Mouse (Mus musculus): Measurements from ENCODE around the gene Wdr77. TPM values are rescaled to one million over a fixed set of nuclear protein-coding genes. Genes with fewer than 3 reads are reported as not detected.

Gene Wdr77
- polyA plus RNA-seq, 1 experiment from 2014 or later = 165 TPM

GRCm38 (mm10) chr3:105951348-105951747 is 7.8 kb upstream of the Wdr77 start:
- no peak overlapping the region for H3K27ac ChIP-seq (ENCODE audit: low read depth)
- no peaks in the 10 kb centered on the region for H3K4me1 ChIP-seq (ENCODE audit: insufficient read depth)
- H3K4me2 ChIP-seq = no peak overlapping the region
- TF ChIP-seq CTCF (IDR thresholded peaks at IDR 0.05; ENCODE audit: low read depth) = no peak
- H3K9ac ChIP-seq = no peak overlapping the region
- DNase-seq (no peak), ATAC-seq (ENCODE audit: insufficient read depth) (no peak)
- H3K36me3 ChIP-seq (ENCODE audit: insufficient read depth) = peaks cover 87% of the 10 kb centered on the region
- no peaks in the 10 kb centered on the region for H3K27me3 ChIP-seq (ENCODE audit: insufficient read depth, low read length)
- H3K9me3 ChIP-seq (ENCODE audit: low read depth, low read length) = no peaks in the 10 kb centered on the region
- 95% methylated on average over 7 of the region's 7 CpGs for WGBS
- no peak overlapping the region for H3K4me3 ChIP-seq (ENCODE audit: low read depth, low read length)

- Histone ChIP-seq H3K4me3 (ENCODE audit: low read depth, low read length) (no peak overlapping the region), H3K9me3 (ENCODE audit: low read depth, low read length) (no peaks in the 10 kb centered on the region), H3K27ac (ENCODE audit: low read depth) (no peak overlapping the region), H3K4me2 (peak overlapping the region; percentile 91; the same call in 1 of the 2 replicates), H3K4me1 (ENCODE audit: insufficient read depth) (peaks cover 7% of the 10 kb centered on the region; the same call in 1 of the 2 replicates), H3K36me3 (ENCODE audit: insufficient read depth) (peaks cover 47% of the 10 kb centered on the region), H3K27me3 (ENCODE audit: insufficient read depth, low read length) (no peaks in the 10 kb centered on the region), H3K9ac (peak overlapping the region; percentile 96; the same call in 1 of the 2 replicates)
- 97% methylated on average over 1 of the region's 1 CpGs for WGBS
- TF ChIP-seq CTCF (IDR thresholded peaks at IDR 0.05; ENCODE audit: low read depth) = 0 out of 2 replicates have a peak, but pooled peaks have one; percentile 11
- DNase-seq = no peak
- ATAC-seq (ENCODE audit: insufficient read depth) = no peak
Measured at GRCm38 (mm10) chr3:105957235-105957634, 1.9 kb upstream of the Wdr77 start.

GRCm38 (mm10) chr3:105958204-105958603 is 965 bp upstream of the Wdr77 start:
- H3K9ac ChIP-seq = peak overlapping the region; percentile 96
- no peaks in the 10 kb centered on the region for H3K9me3 ChIP-seq (ENCODE audit: low read depth, low read length)
- ATAC-seq (ENCODE audit: insufficient read depth) (no peak), DNase-seq (no peak)
- H3K4me2 ChIP-seq = peak overlapping the region; percentile 91
- peaks cover 7% of the 10 kb centered on the region; the same call in 1 of the 2 replicates for H3K4me1 ChIP-seq (ENCODE audit: insufficient read depth)
- peaks cover 47% of the 10 kb centered on the region for H3K36me3 ChIP-seq (ENCODE audit: insufficient read depth)
- no peaks in the 10 kb centered on the region for H3K27me3 ChIP-seq (ENCODE audit: insufficient read depth, low read length)
- 36% methylated on average over 5 of the region's 5 CpGs for WGBS
- TF ChIP-seq CTCF (IDR thresholded peaks at IDR 0.05; ENCODE audit: low read depth) = no peak
- peak overlapping the region; percentile 84 for H3K4me3 ChIP-seq (ENCODE audit: low read depth, low read length)
- peak overlapping the region; percentile 80 for H3K27ac ChIP-seq (ENCODE audit: low read depth)

DNA sequence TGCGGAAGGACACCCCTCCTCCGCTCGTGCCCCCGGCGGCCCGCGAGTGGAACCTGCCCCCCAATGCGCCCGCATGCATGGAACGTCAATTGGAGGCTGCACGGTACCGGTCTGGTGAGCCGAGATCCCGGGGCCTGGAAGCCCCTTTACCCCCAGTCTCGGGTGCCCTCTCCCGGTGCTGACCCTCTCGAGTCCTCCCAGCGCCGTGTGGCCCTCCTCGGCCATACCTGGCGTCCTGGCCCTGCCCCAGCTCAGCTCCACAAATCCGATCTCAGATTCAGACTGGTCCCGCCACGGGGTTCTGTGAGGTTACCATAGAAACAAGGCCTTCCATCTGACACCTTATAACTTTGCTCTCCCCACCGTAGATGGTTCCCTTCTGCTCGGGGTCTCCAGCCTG is 416 bp downstream of the Wdr77 start:
- peak overlapping the region; percentile 92 for H3K9ac ChIP-seq
- peak overlapping the region; percentile 84 for H3K4me3 ChIP-seq (ENCODE audit: low read depth, low read length)
- TF ChIP-seq CTCF (IDR thresholded peaks at IDR 0.05; ENCODE audit: low read depth) = no peak
- no peaks in the 10 kb centered on the region for H3K27me3 ChIP-seq (ENCODE audit: insufficient read depth, low read length)
- ATAC-seq (ENCODE audit: insufficient read depth) (peak; percentile 78), DNase-seq (peak; percentile 42)
- H3K4me2 ChIP-seq = peak overlapping the region; percentile 71
- peak overlapping the region; percentile 39 for H3K27ac ChIP-seq (ENCODE audit: low read depth)
- WGBS = under 1% methylated on average over 26 of the region's 26 CpGs
- no peaks in the 10 kb centered on the region for H3K9me3 ChIP-seq (ENCODE audit: low read depth, low read length)
- H3K36me3 ChIP-seq (ENCODE audit: insufficient read depth) = peaks cover 48% of the 10 kb centered on the region
- H3K4me1 ChIP-seq (ENCODE audit: insufficient read depth) = peaks cover 7% of the 10 kb centered on the region; the same call in 1 of the 2 replicates

DNA sequence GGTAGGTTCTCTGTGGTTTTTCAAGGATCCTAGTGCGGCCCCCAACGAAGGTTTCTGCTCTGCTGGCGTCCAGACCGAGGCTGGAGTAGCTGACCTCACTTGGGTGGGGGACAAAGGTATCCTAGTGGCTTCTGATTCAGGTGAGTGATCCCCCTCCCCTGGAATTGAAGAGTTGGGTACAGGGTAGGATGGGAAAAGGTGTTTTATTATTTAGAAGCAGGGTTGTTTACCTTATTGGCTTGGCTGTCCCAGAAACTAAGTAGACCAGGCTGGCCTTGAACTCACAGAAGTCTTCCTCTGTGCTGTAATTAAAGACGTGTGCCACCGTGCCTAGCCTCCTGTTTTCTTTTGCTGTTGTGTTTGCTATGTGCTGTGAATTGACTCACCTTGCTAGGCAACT is 830 bp downstream of the Wdr77 start, which contains the start of gene Atp5f1:
Atp5f1 (minus strand) TSS at position 101 of the 400 bp plus-strand sequence.
- Histone ChIP-seq H3K4me2 (peak within 1 kb of the TSS; percentile 91), H3K9me3 (ENCODE audit: low read depth, low read length) (no peaks in the 10 kb centered on the region), H3K27ac (ENCODE audit: low read depth) (peak within 1 kb of the TSS; percentile 80), H3K4me1 (ENCODE audit: insufficient read depth) (peaks cover 7% of the 10 kb centered on the region; the same call in 1 of the 2 replicates), H3K9ac (peak within 1 kb of the TSS; percentile 96), H3K36me3 (ENCODE audit: insufficient read depth) (peaks cover 48% of the 10 kb centered on the region), H3K4me3 (ENCODE audit: low read depth, low read length) (peak within 1 kb of the TSS; percentile 84), H3K27me3 (ENCODE audit: insufficient read depth, low read length) (no peaks in the 10 kb centered on the region)
- TF ChIP-seq CTCF (IDR thresholded peaks at IDR 0.05; ENCODE audit: low read depth) = no peak
- no peak for ATAC-seq (ENCODE audit: insufficient read depth)
- 3% methylated on average over 6 of the region's 6 CpGs for WGBS
- DNase-seq = no peak

DNA sequence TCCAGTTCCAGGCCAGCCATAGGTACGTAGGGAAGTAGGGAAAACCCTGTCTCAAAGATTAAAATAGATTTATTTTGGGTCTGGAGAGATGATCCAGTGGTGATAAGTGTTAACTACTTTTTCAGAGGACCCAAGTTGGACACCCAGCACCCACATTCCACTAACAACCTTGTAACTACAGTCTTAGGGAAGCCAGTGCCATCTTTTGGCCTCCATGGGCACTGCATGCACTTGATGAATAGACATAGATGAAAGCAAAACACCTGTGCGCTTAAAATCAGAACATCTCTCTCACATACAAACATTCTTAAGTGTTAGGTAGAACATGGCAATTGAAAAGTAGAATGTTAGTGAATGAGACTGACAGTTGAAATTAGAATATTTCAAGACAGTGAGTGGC is 1.5 kb downstream of the Wdr77 start:
- peaks cover 7% of the 10 kb centered on the region; the same call in 1 of the 2 replicates for H3K4me1 ChIP-seq (ENCODE audit: insufficient read depth)
- ATAC-seq (ENCODE audit: insufficient read depth) = no peak
- H3K27ac ChIP-seq (ENCODE audit: low read depth) = no peak overlapping the region
- no peaks in the 10 kb centered on the region for H3K27me3 ChIP-seq (ENCODE audit: insufficient read depth, low read length)
- H3K9me3 ChIP-seq (ENCODE audit: low read depth, low read length) = no peaks in the 10 kb centered on the region
- no peak overlapping the region for H3K9ac ChIP-seq
- TF ChIP-seq CTCF (IDR thresholded peaks at IDR 0.05; ENCODE audit: low read depth) = peak; percentile 49
- H3K36me3 ChIP-seq (ENCODE audit: insufficient read depth) = peaks cover 52% of the 10 kb centered on the region
- peak overlapping the region; percentile 71 for H3K4me2 ChIP-seq
- 91% methylated on average over 2 of the region's 2 CpGs for WGBS
- H3K4me3 ChIP-seq (ENCODE audit: low read depth, low read length) = peak overlapping the region; percentile 84
- peak; percentile 20 for DNase-seq

DNA sequence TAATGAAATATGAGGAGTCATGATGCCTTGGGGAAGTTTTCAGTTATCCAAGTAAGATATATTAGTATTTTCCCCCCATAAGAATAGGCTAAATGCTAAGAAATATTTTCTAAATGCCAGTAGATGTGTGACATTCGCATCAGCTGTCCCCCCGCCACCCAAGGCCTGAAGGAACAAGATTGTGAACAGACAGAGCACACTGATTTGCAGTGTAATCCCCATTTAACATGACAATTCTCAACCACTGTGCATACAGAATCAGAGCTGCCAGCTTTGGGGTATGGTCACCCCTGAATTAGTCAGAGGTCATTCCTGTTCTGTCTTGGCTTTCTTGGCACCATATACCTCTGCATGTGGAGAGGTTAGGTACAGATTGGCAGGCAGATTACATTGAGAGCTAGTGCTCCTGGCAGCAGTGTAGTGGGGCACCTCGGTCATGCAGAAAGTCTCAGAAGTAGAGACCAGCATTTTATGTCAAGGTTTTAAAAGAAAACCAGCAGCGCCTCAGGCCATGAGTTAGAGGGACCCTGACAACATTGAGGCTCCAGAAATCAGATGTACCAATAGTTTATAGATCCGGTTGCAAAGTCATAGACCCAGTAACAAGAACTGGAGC is 12.8 kb downstream of the Wdr77 start:
- DNase-seq (no peak), ATAC-seq (ENCODE audit: insufficient read depth) (peak; percentile 45)
- 78% methylated on average over 5 of the region's 5 CpGs for WGBS
- H3K9me3 ChIP-seq (ENCODE audit: low read depth, low read length) = no peaks in the 10 kb centered on the region
- peaks cover 25% of the 10 kb centered on the region for H3K36me3 ChIP-seq (ENCODE audit: insufficient read depth)
- H3K4me1 ChIP-seq (ENCODE audit: insufficient read depth) = no peaks in the 10 kb centered on the region
- no peak for TF ChIP-seq CTCF (IDR thresholded peaks at IDR 0.05; ENCODE audit: low read depth)
- no peak overlapping the region for H3K4me3 ChIP-seq (ENCODE audit: low read depth, low read length)
- no peak overlapping the region for H3K4me2 ChIP-seq
- H3K27ac ChIP-seq (ENCODE audit: low read depth) = no peak overlapping the region
- H3K9ac ChIP-seq = no peak overlapping the region
- H3K27me3 ChIP-seq (ENCODE audit: insufficient read depth, low read length) = no peaks in the 10 kb centered on the region
